Mouse (Mus musculus): ENCODE measurements at regions not wholly inside any gene's neighbourhood (a gene's known extent, or its start where the extent isn't known, plus 50 kb on each side); places are given as distances from the start of the nearest gene placed in this dataset.

GRCm38 (mm10) chr12:105959756-105960155, 50.3 kb upstream of the Vrk1 start:
- ATAC-seq (replicated peaks; ENCODE audit: low FRiP score, poor library complexity, severe bottlenecking): no peak
